Mouse (Mus musculus): Measurements from ENCODE around the gene Gm49384.

DNA sequence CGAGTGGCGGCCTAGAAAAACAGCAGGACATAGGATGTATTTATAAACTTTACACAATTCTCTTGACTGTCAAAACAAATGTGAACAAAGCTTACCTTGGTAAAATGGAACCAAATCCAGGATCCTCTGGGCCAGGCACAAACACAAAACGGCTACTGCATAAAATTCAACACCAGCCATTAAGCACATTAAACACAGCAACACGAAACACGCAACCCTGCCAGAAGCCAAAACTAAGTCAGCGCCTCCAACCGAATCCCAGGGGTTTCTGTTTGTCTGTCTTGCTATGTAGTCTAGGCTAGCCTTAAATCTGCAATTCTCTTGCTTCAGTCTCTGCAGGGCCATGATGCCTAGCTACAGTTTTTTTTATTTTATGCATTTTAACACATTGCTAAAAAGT, 3.9 kb upstream of the Gm49384 start:
- no peak for TF ChIP-seq CTCF (IDR thresholded peaks at IDR 0.05; ENCODE audit: low read depth)
- TF ChIP-seq EP300 (optimal IDR thresholded peaks at IDR 0.05): no peak

Data from stomach, postnatal 0 days (tissue).